Mouse (Mus musculus) kidney, adult 10 weeks (tissue): ENCODE measurements around the gene Defb18. TPM values are rescaled to one million over a fixed set of nuclear protein-coding genes. Genes with fewer than 3 reads are reported as not detected.

ENCODE experiments used
- polyA plus RNA-seq: library from polyadenylated mRNA; stranded (reverse); fragments of 350-450 nt; fragmentation: Illumina TruSeq; extraction: RNeasy Lipid Tissue Mini Kit (QIAGEN cat#74804); gene quantifications from one replicate; pipeline ENCODE4 v1.2.3, GENCODE M21; 2014; ENCODE audit warnings: low read depth, low replicate concordance

Defb18 gene
- polyA plus RNA-seq, result not detected

GRCm38 (mm10) chr1:18237343-18237742, at the start of gene Defb18:
Gene Defb18, minus strand, starts transcription at chr1:18237443.

GRCm38 (mm10) chr1:18265038-18265437, 27.8 kb upstream of the Defb18 start, which contains the start of gene Defb41:
Gene Defb41, minus strand, starts transcription at chr1:18265138.

Other genes with a start within 250 kb of the Defb18 start
- not detected for gene Crisp4, start 91.5 kb downstream of the Defb18 start, polyA plus RNA-seq
- gene Defb41, start 27.7 kb upstream of the Defb18 start, polyA plus RNA-seq, result not detected